Mouse (Mus musculus): ENCODE results near the gene Aim2.

GRCm38 (mm10) chr1:173377380-173378112 is 26.9 kb downstream of the Aim2 start:
- peak; percentile 82 for TF ChIP-seq CTCF (conservative IDR thresholded peaks at IDR 0.05; ENCODE audit: insufficient read depth, insufficient read length, low read depth, low read length)
- no peak for TF ChIP-seq POLR2A (IDR thresholded peaks at IDR 0.05; ENCODE audit: low read depth, low read length)
